Mouse (Mus musculus) limb, embryonic 13.5 days (tissue): ENCODE measurements around the gene Med15. TPM values are rescaled to one million over a fixed set of nuclear protein-coding genes. Genes with fewer than 3 reads are reported as not detected.

Source experiments
- ATAC-seq: fragments of 200-750 bp; cut with Nextera tagmentation; 2 replicates; pipeline ENCODE4 v1.8.0; 2017; ENCODE audit warnings: low read depth, moderate number of reproducible peaks, moderate TSS enrichment; ENCODE audit not compliant: low FRiP score
- H3K27ac ChIP-seq: fragments of 300-500 bp; sonication (generic); 2 replicates; pipeline ENCODE4 v1.5.1; 2015; ENCODE audit warnings: inconsistent platforms, mild to moderate bottlenecking, moderate library complexity
- H3K27me3 ChIP-seq: fragments of 300-500 bp; sonication (generic); 2 replicates; pipeline ENCODE4 v1.6.1; 2015; ENCODE audit warnings: mild to moderate bottlenecking, inconsistent platforms
- H3K36me3 ChIP-seq: fragments of 300-500 bp; sonication (generic); 2 replicates; pipeline ENCODE4 v1.6.1; 2015; ENCODE audit warnings: inconsistent platforms, mild to moderate bottlenecking, moderate library complexity
- H3K4me1 ChIP-seq: fragments of 300-500 bp; sonication (generic); 2 replicates; pipeline ENCODE4 v1.6.1; 2015; ENCODE audit warnings: inconsistent platforms
- H3K4me2 ChIP-seq: fragments of 300-500 bp; sonication (generic); replicated peaks from 2 replicates; pipeline ENCODE4 v1.6.1; 2015; ENCODE audit warnings: inconsistent platforms, mild to moderate bottlenecking, moderate library complexity
- H3K4me3 ChIP-seq: fragments of 300-500 bp; sonication (generic); 2 replicates; pipeline ENCODE4 v1.5.1; 2015; ENCODE audit warnings: moderate library complexity, mild to moderate bottlenecking, inconsistent platforms
- H3K9ac ChIP-seq: fragments of 300-500 bp; sonication (generic); 2 replicates; pipeline ENCODE4 v1.6.1; 2015; ENCODE audit warnings: mild to moderate bottlenecking, inconsistent platforms
- H3K9me3 ChIP-seq: fragments of 300-500 bp; sonication (generic); 2 replicates; pipeline ENCODE4 v1.6.1; 2016; ENCODE audit warnings: inconsistent platforms
- WGBS: fragments of 180-500 bp; shearing (Covaris S2); methylation state at CpG from one replicate; pipeline ENCODE4 v1.1.7; 2015; 5-methylcytosine and 5-hydroxymethylcytosine counted together
- polyA plus RNA-seq: library from polyadenylated mRNA; unstranded; fragments of >200 nt; fragmentation: Nextera tagmentation; extraction: Ambion mirVana; gene quantifications from 2 replicates; pipeline ENCODE4 v1.2.1, GENCODE M21; 2015

The Med15 gene
- polyA plus RNA-seq, 1 experiment from 2014 or later: 49.8 TPM

GRCm38 (mm10) chr16:17729974-17730373, 2.7 kb downstream of the Med15 start:
- Histone ChIP-seq H3K4me1 (peaks cover 12% of the 10 kb centered on the region), H3K36me3 (no peaks in the 10 kb centered on the region), H3K27ac (no peak overlapping the region), H3K4me3 (no peak overlapping the region), H3K4me2 (no peak overlapping the region), H3K9ac (no peak overlapping the region), H3K9me3 (no peaks in the 10 kb centered on the region), H3K27me3 (peaks cover 4% of the 10 kb centered on the region; the same call in 1 of the 2 replicates)
- no peak for ATAC-seq

- no peak overlapping the region for H3K4me2 ChIP-seq
- no peak overlapping the region for H3K4me3 ChIP-seq
- no peak for ATAC-seq
- H3K27me3 ChIP-seq: no peaks in the 10 kb centered on the region
- WGBS: 13% methylated on average over 5 of the region's 5 CpGs
- no peaks in the 10 kb centered on the region for H3K36me3 ChIP-seq
- H3K9me3 ChIP-seq: no peaks in the 10 kb centered on the region
- H3K4me1 ChIP-seq: peaks cover 4% of the 10 kb centered on the region; the same call in 1 of the 2 replicates
- H3K27ac ChIP-seq: no peak overlapping the region
- H3K9ac ChIP-seq: no peak overlapping the region
Measured at GRCm38 (mm10) chr16:17727179-17727861, 5.4 kb downstream of the Med15 start.

GRCm38 (mm10) chr16:17724448-17724847, 8.2 kb downstream of the Med15 start:
- peaks cover 19% of the 10 kb centered on the region for H3K4me1 ChIP-seq
- no peak overlapping the region for H3K27ac ChIP-seq
- H3K4me2 ChIP-seq: no peak overlapping the region
- H3K27me3 ChIP-seq: no peaks in the 10 kb centered on the region
- WGBS: 97% methylated on average over 3 of the region's 3 CpGs
- H3K4me3 ChIP-seq: no peak overlapping the region
- H3K9me3 ChIP-seq: no peaks in the 10 kb centered on the region
- H3K36me3 ChIP-seq: no peaks in the 10 kb centered on the region
- H3K9ac ChIP-seq: no peak overlapping the region
- ATAC-seq: no peak

GRCm38 (mm10) chr16:17723325-17723626, 9.4 kb downstream of the Med15 start:
- H3K4me1 ChIP-seq: peaks cover 19% of the 10 kb centered on the region
- H3K9ac ChIP-seq: no peak overlapping the region
- no peak for ATAC-seq
- H3K4me3 ChIP-seq: no peak overlapping the region
- no peaks in the 10 kb centered on the region for H3K27me3 ChIP-seq
- peak overlapping the region; percentile 98; the same call in 1 of the 2 replicates for H3K4me2 ChIP-seq
- no peaks in the 10 kb centered on the region for H3K36me3 ChIP-seq
- no peak overlapping the region for H3K27ac ChIP-seq
- H3K9me3 ChIP-seq: no peaks in the 10 kb centered on the region
- 82% methylated on average over 1 of the region's 1 CpGs for WGBS

- H3K4me1 ChIP-seq: peaks cover 19% of the 10 kb centered on the region
- H3K4me3 ChIP-seq: peak overlapping the region; percentile 85
- peak overlapping the region; percentile 98 for H3K4me2 ChIP-seq
- peak; percentile 91 for ATAC-seq
- no peaks in the 10 kb centered on the region for H3K36me3 ChIP-seq
- H3K9me3 ChIP-seq: no peaks in the 10 kb centered on the region
- WGBS: 2% methylated on average over 44 of the region's 44 CpGs
- no peaks in the 10 kb centered on the region for H3K27me3 ChIP-seq
- H3K9ac ChIP-seq: peak overlapping the region; percentile 94
- peak overlapping the region; percentile 76 for H3K27ac ChIP-seq
Measured at GRCm38 (mm10) chr16:17722461-17723324, 10.0 kb downstream of the Med15 start.

GRCm38 (mm10) chr16:17721822-17722460, 10.8 kb downstream of the Med15 start:
- peak overlapping the region; percentile 76 for H3K27ac ChIP-seq
- peaks cover 16% of the 10 kb centered on the region for H3K4me1 ChIP-seq
- H3K27me3 ChIP-seq: no peaks in the 10 kb centered on the region
- H3K9ac ChIP-seq: peak overlapping the region; percentile 94
- 6% methylated on average over 10 of the region's 10 CpGs for WGBS
- H3K9me3 ChIP-seq: no peaks in the 10 kb centered on the region
- no peaks in the 10 kb centered on the region for H3K36me3 ChIP-seq
- H3K4me3 ChIP-seq: peak overlapping the region; percentile 85
- peak overlapping the region; percentile 98 for H3K4me2 ChIP-seq
- ATAC-seq: no peak

- no peak overlapping the region for H3K27ac ChIP-seq
- H3K27me3 ChIP-seq: no peaks in the 10 kb centered on the region
- H3K4me2 ChIP-seq: peak overlapping the region; percentile 98
- H3K4me3 ChIP-seq: peak overlapping the region; percentile 85
- peak overlapping the region; percentile 94 for H3K9ac ChIP-seq
- no peak for ATAC-seq
- WGBS: 69% methylated on average over 9 of the region's 9 CpGs
- H3K9me3 ChIP-seq: no peaks in the 10 kb centered on the region
- H3K4me1 ChIP-seq: peaks cover 15% of the 10 kb centered on the region
- no peaks in the 10 kb centered on the region for H3K36me3 ChIP-seq
Measured at GRCm38 (mm10) chr16:17721114-17721808, 11.4 kb downstream of the Med15 start.

GRCm38 (mm10) chr16:17717791-17718190, 14.9 kb downstream of the Med15 start:
- Histone ChIP-seq H3K36me3 (0 out of 2 replicates have a peak, but pooled peaks cover 6% of the 10 kb centered on the region), H3K4me2 (no peak overlapping the region), H3K9me3 (no peaks in the 10 kb centered on the region), H3K4me1 (peaks cover 15% of the 10 kb centered on the region), H3K27me3 (no peaks in the 10 kb centered on the region), H3K9ac (no peak overlapping the region), H3K4me3 (no peak overlapping the region), H3K27ac (no peak overlapping the region)
- no peak for ATAC-seq
- 89% methylated on average over 1 of the region's 1 CpGs for WGBS

- Histone ChIP-seq H3K9me3 (no peaks in the 10 kb centered on the region), H3K36me3 (peaks cover 33% of the 10 kb centered on the region), H3K4me2 (no peak overlapping the region), H3K27me3 (no peaks in the 10 kb centered on the region), H3K4me1 (no peaks in the 10 kb centered on the region), H3K4me3 (no peak overlapping the region), H3K9ac (no peak overlapping the region), H3K27ac (no peak overlapping the region)
- WGBS: 95% methylated on average over 1 of the region's 1 CpGs
- no peak for ATAC-seq
Measured at GRCm38 (mm10) chr16:17707541-17707940, 25.1 kb downstream of the Med15 start.

- H3K27ac ChIP-seq: no peak overlapping the region
- no peaks in the 10 kb centered on the region for H3K9me3 ChIP-seq
- no peaks in the 10 kb centered on the region for H3K27me3 ChIP-seq
- H3K4me3 ChIP-seq: no peak overlapping the region
- H3K4me1 ChIP-seq: no peaks in the 10 kb centered on the region
- WGBS: 90% methylated on average over 2 of the region's 2 CpGs
- H3K4me2 ChIP-seq: no peak overlapping the region
- H3K9ac ChIP-seq: no peak overlapping the region
- ATAC-seq: no peak
- peaks cover 72% of the 10 kb centered on the region for H3K36me3 ChIP-seq
Measured at GRCm38 (mm10) chr16:17701043-17701405, 31.7 kb downstream of the Med15 start.

GRCm38 (mm10) chr16:17700386-17701042, 32.2 kb downstream of the Med15 start:
- Histone ChIP-seq H3K27ac (no peak overlapping the region), H3K9me3 (no peaks in the 10 kb centered on the region), H3K9ac (no peak overlapping the region), H3K36me3 (peaks cover 72% of the 10 kb centered on the region), H3K4me2 (no peak overlapping the region), H3K4me3 (no peak overlapping the region), H3K4me1 (no peaks in the 10 kb centered on the region), H3K27me3 (no peaks in the 10 kb centered on the region)
- WGBS: 90% methylated on average over 3 of the region's 3 CpGs
- no peak for ATAC-seq
